Mouse (Mus musculus) ovary, postnatal 14 days (tissue): ENCODE results near the gene Psat1.

Source experiments
- DNase-seq: peaks from one replicate; pipeline ENCODE4 v3.0.0; 2022; ENCODE audit warnings: low spot score

Gene Psat1

GRCm38 (mm10) chr19:15924181-15924865, 22.8 kb downstream of the Psat1 start:
- peak; percentile 31 for DNase-seq

- DNase-seq = no peak
Measured at GRCm38 (mm10) chr19:15923426-15923825, 23.7 kb downstream of the Psat1 start.

- DNase-seq = no peak
Measured at GRCm38 (mm10) chr19:15919336-15919735, 27.8 kb downstream of the Psat1 start.

GRCm38 (mm10) chr19:15918111-15918510, 29.0 kb downstream of the Psat1 start:
- DNase-seq = no peak

GRCm38 (mm10) chr19:15913249-15913997, 33.7 kb downstream of the Psat1 start:
- no peak for DNase-seq

- no peak for DNase-seq
Measured at GRCm38 (mm10) chr19:15911441-15911840, 35.7 kb downstream of the Psat1 start.

- DNase-seq = no peak
Measured at GRCm38 (mm10) chr19:15910987-15911386, 36.1 kb downstream of the Psat1 start.

GRCm38 (mm10) chr19:15910488-15910887, 36.6 kb downstream of the Psat1 start:
- DNase-seq = no peak

GRCm38 (mm10) chr19:15908016-15908415, 39.1 kb downstream of the Psat1 start:
- DNase-seq = no peak

- no peak for DNase-seq
Measured at GRCm38 (mm10) chr19:15904734-15905133, 42.4 kb downstream of the Psat1 start.

GRCm38 (mm10) chr19:15903508-15904480, 43.3 kb downstream of the Psat1 start:
- no peak for DNase-seq

GRCm38 (mm10) chr19:15895681-15896080, 51.5 kb downstream of the Psat1 start:
- DNase-seq = no peak

- DNase-seq = no peak
Measured at GRCm38 (mm10) chr19:15892146-15892545, 55.0 kb downstream of the Psat1 start.

GRCm38 (mm10) chr19:15888466-15888865, 58.7 kb downstream of the Psat1 start:
- DNase-seq = no peak

- DNase-seq = no peak
Measured at GRCm38 (mm10) chr19:15882705-15883426, 64.3 kb downstream of the Psat1 start.

- no peak for DNase-seq
Measured at GRCm38 (mm10) chr19:15880731-15881130, 66.4 kb downstream of the Psat1 start.

GRCm38 (mm10) chr19:15879271-15879670, 67.9 kb downstream of the Psat1 start:
- DNase-seq = no peak

GRCm38 (mm10) chr19:15868865-15869698, 78.1 kb downstream of the Psat1 start:
- no peak for DNase-seq

GRCm38 (mm10) chr19:15866851-15867250, 80.3 kb downstream of the Psat1 start:
- peak; percentile 15 for DNase-seq

GRCm38 (mm10) chr19:15866126-15866525, 81.0 kb downstream of the Psat1 start:
- DNase-seq = no peak

GRCm38 (mm10) chr19:15865431-15865830, 81.7 kb downstream of the Psat1 start:
- no peak for DNase-seq
